Mouse (Mus musculus) ES-E14 (cell line): ENCODE measurements around the gene Raet1d. TPM values are rescaled to one million over a fixed set of nuclear protein-coding genes. Genes with fewer than 3 reads are reported as not detected.
"Not testable (repeated sequence)": the region's sequence is repeated elsewhere in the genome, so short reads cannot be mapped to it uniquely, and the experiment has no call there.

Source experiments
- DNase-seq: peaks from one replicate; pipeline ENCODE4 v3.0.0-alpha.2; 2013; ENCODE audit warnings: low read depth, low spot score
- H3K27ac ChIP-seq: 2 replicates; pipeline ENCODE4 v1.5.1; 2012; ENCODE audit warnings: low read depth, mild to moderate bottlenecking, low read length, moderate library complexity, mixed read lengths; ENCODE audit not compliant: poor library complexity, insufficient read depth, severe bottlenecking
- H3K36me3 ChIP-seq: 2 replicates; pipeline ENCODE4 v1.6.1; 2012; ENCODE audit warnings: mild to moderate bottlenecking, low read length, moderate library complexity, mixed read lengths; ENCODE audit not compliant: control insufficient read depth, poor library complexity, insufficient read depth, severe bottlenecking
- H3K4me1 ChIP-seq, 2 experiments: fragments of 150-350 bp in 1 of 2; sonication (generic) in 1 of 2; 2 replicates each; pipeline ENCODE4 v1.6.1; 2012; ENCODE audit warnings: low read length in 2 of 2, mild to moderate bottlenecking in 1 of 2, mixed read lengths in 1 of 2; ENCODE audit not compliant: control insufficient read depth in 2 of 2, insufficient read depth in 2 of 2, poor library complexity in 1 of 2
- H3K4me3 ChIP-seq, 2 experiments: fragments of 150-350 bp in 1 of 2; sonication (generic) in 1 of 2; 2 replicates each; pipeline ENCODE4 v1.5.1; 2012; ENCODE audit warnings: low read length in 2 of 2, low read depth in 1 of 2, mild to moderate bottlenecking in 1 of 2, mixed read lengths in 1 of 2; ENCODE audit not compliant: insufficient read depth in 1 of 2, poor library complexity in 1 of 2, severe bottlenecking in 1 of 2
- H3K9ac ChIP-seq: 2 replicates; pipeline ENCODE4 v1.6.1; 2012; ENCODE audit warnings: low read depth, mild to moderate bottlenecking, low read length, mixed read lengths; ENCODE audit not compliant: poor library complexity, insufficient read depth, severe bottlenecking
- H3K9me3 ChIP-seq: fragments of 150-350 bp; sonication (generic); 2 replicates; pipeline ENCODE4 v1.6.1; 2012; ENCODE audit warnings: low read depth, mild to moderate bottlenecking, low read length; ENCODE audit not compliant: control insufficient read depth, insufficient read depth
- in situ Hi-C, 2 experiments: fragments of 600-800 bp; cut with MboI; formaldehyde crosslinking; loops; one replicate each; pipeline ENCODE4 v1.15.1; 2025; ENCODE audit warnings: low sequenced_read_pairs in 2 of 2, inconsistent platforms in 1 of 2; ENCODE audit not compliant: unreplicated experiment in 2 of 2
- total RNA-seq: library from RNA; depleted of rRNA; stranded (reverse); fragments of 300-350 nt; gene quantifications from 2 replicates; pipeline ENCODE4 v1.2.3, GENCODE M21; 2012; rRNA removed

Gene Raet1d
- total RNA-seq, 1 experiment = 16.5 TPM

DNA sequence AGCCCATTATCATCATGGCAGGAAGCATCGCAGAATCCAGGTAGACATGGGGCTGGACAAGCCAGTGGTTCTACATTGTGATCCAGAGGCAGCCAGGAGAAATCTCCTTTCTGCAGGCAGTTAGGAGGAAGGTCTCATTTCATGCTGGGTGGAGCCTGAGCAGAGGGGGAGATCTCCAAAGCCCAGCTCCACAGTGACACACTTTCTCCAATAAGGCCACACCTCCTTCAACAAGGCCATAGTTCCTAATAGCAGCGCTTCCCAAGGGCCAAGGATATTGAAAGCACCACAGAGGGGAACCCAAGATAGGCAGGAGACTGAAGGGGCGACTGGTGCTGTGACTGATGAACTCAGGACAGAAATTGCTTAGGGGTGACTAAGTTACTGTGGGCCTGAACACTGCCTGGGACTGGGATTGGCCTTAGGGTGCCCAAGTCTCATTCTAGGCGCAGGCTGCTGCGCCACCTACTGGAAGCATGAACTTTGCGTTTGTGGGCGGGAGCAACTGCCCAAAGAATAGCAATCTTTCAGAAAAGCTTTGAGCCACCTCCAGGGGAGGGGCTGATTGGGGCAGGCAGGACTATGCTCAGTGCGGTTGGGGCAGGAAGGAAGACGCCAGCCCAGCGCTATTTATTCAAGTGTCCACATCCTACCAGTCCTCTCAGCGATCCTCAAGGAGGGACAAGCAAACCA lies 42.0 kb downstream of the Raet1d start:
- H3K4me3 ChIP-seq, H3K4me1 ChIP-seq, DNase-seq, H3K36me3 ChIP-seq, H3K27ac ChIP-seq, H3K9me3 ChIP-seq, in situ Hi-C loops, H3K9ac ChIP-seq: not testable (repeated sequence)

DNA sequence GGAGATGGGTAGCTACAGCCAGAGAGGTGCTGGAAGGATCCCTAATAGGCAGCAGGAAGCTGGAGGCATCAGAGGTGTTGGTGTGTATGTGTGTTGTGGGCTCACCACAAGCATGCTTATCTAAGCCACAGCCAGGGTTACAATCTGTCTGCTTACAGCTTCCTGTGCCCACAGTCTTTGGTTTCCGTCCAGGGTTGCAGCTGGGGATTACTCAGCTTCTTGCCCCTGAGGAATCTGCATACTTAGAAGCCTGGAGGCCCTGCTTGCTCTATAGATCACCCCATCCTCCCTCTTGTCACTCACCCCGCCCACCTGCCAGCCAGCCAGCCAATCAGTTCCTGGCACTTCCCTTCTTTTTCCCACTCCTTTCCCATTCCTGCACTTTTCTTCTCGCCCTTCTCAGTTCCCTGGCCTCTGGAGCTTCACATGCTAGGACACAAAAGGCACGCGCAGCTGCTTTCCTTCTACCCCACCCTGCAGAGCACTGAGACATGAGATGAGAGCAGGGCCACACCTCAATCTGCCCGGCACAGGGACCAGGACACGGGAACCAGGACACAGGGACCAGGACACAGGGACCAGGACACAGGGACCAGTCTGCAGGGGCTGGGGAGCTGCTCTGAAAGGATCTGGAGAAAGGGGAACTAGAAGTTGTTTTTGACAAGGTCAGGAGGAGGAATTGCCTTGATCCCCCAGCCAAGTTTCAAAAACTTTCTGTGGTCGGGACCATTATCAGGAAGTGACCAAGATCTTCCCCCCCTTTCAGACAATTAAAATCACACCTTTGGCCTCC lies 53.5 kb downstream of the Raet1d start:
- H3K9ac ChIP-seq, H3K4me3 ChIP-seq, H3K27ac ChIP-seq, DNase-seq, in situ Hi-C loops, H3K36me3 ChIP-seq, H3K4me1 ChIP-seq, H3K9me3 ChIP-seq: not testable (repeated sequence)

Other genes with a start within 250 kb of the Raet1d start
- gene E030030I06Rik, start 211.3 kb upstream of the Raet1d start, total RNA-seq = not detected in 2 replicates
- gene Raet1e, start 202.0 kb upstream of the Raet1d start, total RNA-seq = 13.9 and 25.2 TPM in 2 replicates
- gene H60b, start 202.0 kb upstream of the Raet1d start, total RNA-seq = 1.3 and 4.4 TPM in 2 replicates